Mouse (Mus musculus) CH12.LX (cell line): ENCODE results near the gene Bbof1. TPM values are rescaled to one million over a fixed set of nuclear protein-coding genes. Genes with fewer than 3 reads are reported as not detected.

Experiments used
- DNase-seq: peaks from one replicate; pipeline ENCODE4 v3.0.0-alpha.2; 2013; ENCODE audit errors: extremely low read depth
- H3K27ac ChIP-seq: 2 replicates; pipeline ENCODE4 v1.5.1; 2012; ENCODE audit warnings: low read depth, mild to moderate bottlenecking, control low read depth, moderate library complexity; ENCODE audit not compliant: insufficient read depth
- H3K27me3 ChIP-seq: replicated peaks from 2 replicates; pipeline ENCODE3; 2012; ENCODE audit warnings: inconsistent platforms
- H3K36me3 ChIP-seq, 2 experiments: replicated peaks in 1 of 2; 2 replicates each; pipeline versions ENCODE3 to v1.6.1; 2012; ENCODE audit warnings: inconsistent platforms in 1 of 2, low read length in 1 of 2, mild to moderate bottlenecking in 1 of 2, mixed read lengths in 1 of 2, moderate library complexity in 1 of 2; ENCODE audit not compliant: control insufficient read depth in 1 of 2, insufficient read depth in 1 of 2
- H3K4me1 ChIP-seq, 2 experiments: 2 replicates each; pipeline ENCODE4 v1.6.1; 2012; ENCODE audit warnings: inconsistent platforms in 1 of 2, moderate library complexity in 1 of 2; ENCODE audit not compliant: insufficient read depth in 2 of 2, control insufficient read depth in 1 of 2
- H3K4me2 ChIP-seq: 2 replicates; pipeline ENCODE4 v1.6.1; 2012; ENCODE audit warnings: low read depth, mild to moderate bottlenecking, control low read depth; ENCODE audit not compliant: poor library complexity, insufficient read depth, severe bottlenecking
- H3K4me3 ChIP-seq, 3 experiments: fragments of 150-350 bp in 1 of 3; sonication (generic) in 1 of 3; replicated peaks in 1 of 3; 2 replicates each; pipeline versions ENCODE3 to v1.5.1; 2011 to 2012; ENCODE audit warnings: low read depth in 2 of 3, low read length in 2 of 3, mild to moderate bottlenecking in 2 of 3, moderate library complexity in 2 of 3, control low read depth in 1 of 3, improper control_type of control experiment in 1 of 3, inconsistent platforms in 1 of 3, mixed read lengths in 1 of 3; ENCODE audit not compliant: poor library complexity in 1 of 3
- H3K79me2 ChIP-seq: replicated peaks from 2 replicates; pipeline ENCODE4 v1.6.1; 2012; ENCODE audit warnings: mild to moderate bottlenecking, moderate library complexity; ENCODE audit not compliant: control insufficient read depth, poor library complexity, insufficient read depth, severe bottlenecking; ENCODE audit errors: extremely low read depth
- H3K9ac ChIP-seq: 2 replicates; pipeline ENCODE4 v1.6.1; 2012; ENCODE audit warnings: low read depth, mild to moderate bottlenecking, control low read depth, moderate library complexity; ENCODE audit not compliant: insufficient read depth
- H3K9me3 ChIP-seq: replicated peaks from 2 replicates; pipeline ENCODE3; 2012; ENCODE audit warnings: low read length, inconsistent platforms, mixed read lengths
- BHLHE40 ChIP-seq: IDR thresholded peaks from 2 replicates; pipeline ENCODE4 v1.6.1; 2011; ENCODE audit warnings: mild to moderate bottlenecking, low read depth, low read length, improper control_type of control experiment
- CHD1 ChIP-seq: IDR thresholded peaks from 2 replicates; pipeline ENCODE4 v1.6.1; 2012; ENCODE audit warnings: low read depth, low read length, improper control_type of control experiment, inconsistent platforms
- CHD2 ChIP-seq: IDR thresholded peaks from 2 replicates; pipeline ENCODE4 v1.6.1; 2011; ENCODE audit warnings: low read length, improper control_type of control experiment
- ELF1 ChIP-seq: IDR thresholded peaks from 2 replicates; pipeline ENCODE4 v1.6.1; 2014; ENCODE audit warnings: low read depth, mild to moderate bottlenecking, inconsistent platforms, low read length, improper control_type of control experiment
- EP300 ChIP-seq: IDR thresholded peaks from 2 replicates; pipeline ENCODE4 v1.6.1; 2011; ENCODE audit warnings: low read length, improper control_type of control experiment
- ETS1 ChIP-seq: conservative IDR thresholded peaks from 2 replicates; pipeline ENCODE4 v1.6.1; 2012; ENCODE audit warnings: low read depth, mild to moderate bottlenecking, inconsistent platforms, low read length, improper control_type of control experiment, moderate library complexity
- GABPA ChIP-seq: IDR thresholded peaks from 2 replicates; pipeline ENCODE4 v1.6.1; 2012; ENCODE audit warnings: low read depth, low read length, improper control_type of control experiment, inconsistent platforms; ENCODE audit not compliant: insufficient replicate concordance
- HCFC1 ChIP-seq: IDR thresholded peaks from 2 replicates; pipeline ENCODE4 v1.6.1; 2012; ENCODE audit warnings: low read depth, mild to moderate bottlenecking, inconsistent platforms, low read length, improper control_type of control experiment
- IRF4 ChIP-seq: IDR thresholded peaks from 2 replicates; pipeline ENCODE4 v1.6.1; 2014; ENCODE audit warnings: low read depth, mild to moderate bottlenecking, inconsistent platforms, low read length, improper control_type of control experiment
- JUN ChIP-seq: IDR thresholded peaks from 2 replicates; pipeline ENCODE4 v1.6.1; 2011; ENCODE audit warnings: low read depth, mild to moderate bottlenecking, low read length, improper control_type of control experiment, moderate library complexity; ENCODE audit not compliant: insufficient read depth
- JUND ChIP-seq: conservative IDR thresholded peaks from 2 replicates; pipeline ENCODE4 v1.6.1; 2011; ENCODE audit warnings: low read depth, low read length, improper control_type of control experiment
- KAT2A ChIP-seq: IDR thresholded peaks from 2 replicates; pipeline ENCODE4 v1.6.1; 2012; ENCODE audit warnings: low read length, improper control_type of control experiment, inconsistent platforms; ENCODE audit not compliant: insufficient replicate concordance
- MAFK ChIP-seq: IDR thresholded peaks from 2 replicates; pipeline ENCODE4 v1.6.1; 2011; ENCODE audit warnings: low read length, improper control_type of control experiment; ENCODE audit not compliant: insufficient replicate concordance
- MAX ChIP-seq: IDR thresholded peaks from 2 replicates; pipeline ENCODE4 v1.6.1; 2011; ENCODE audit warnings: low read length, improper control_type of control experiment
- MAZ ChIP-seq: IDR thresholded peaks from 2 replicates; pipeline ENCODE4 v1.6.1; 2012; ENCODE audit warnings: low read depth, mild to moderate bottlenecking, inconsistent platforms, low read length, improper control_type of control experiment, moderate library complexity
- MEF2A ChIP-seq: IDR thresholded peaks from 2 replicates; pipeline ENCODE4 v1.6.1; 2014; ENCODE audit warnings: low read depth, mild to moderate bottlenecking, inconsistent platforms, low read length, improper control_type of control experiment, borderline replicate concordance
- MXI1 ChIP-seq: IDR thresholded peaks from 2 replicates; pipeline ENCODE4 v1.6.1; 2011; ENCODE audit warnings: mild to moderate bottlenecking, low read depth, low read length, improper control_type of control experiment
- MYC ChIP-seq: IDR thresholded peaks from 2 replicates; pipeline ENCODE4 v1.6.1; 2011; ENCODE audit warnings: low read depth, mild to moderate bottlenecking, improper control_type of control experiment, low read length
- NELFE ChIP-seq: IDR thresholded peaks from 2 replicates; pipeline ENCODE4 v1.6.1; 2011; ENCODE audit warnings: low read depth, low read length, improper control_type of control experiment
- NRF1 ChIP-seq: IDR thresholded peaks from 2 replicates; pipeline ENCODE4 v1.6.1; 2014; ENCODE audit warnings: low read depth, mild to moderate bottlenecking, inconsistent platforms, low read length, improper control_type of control experiment, moderate library complexity
- PAX5 ChIP-seq: IDR thresholded peaks from 2 replicates; pipeline ENCODE4 v1.6.1; 2012; ENCODE audit warnings: low read length, inconsistent platforms, mixed read lengths
- POLR2A ChIP-seq: IDR thresholded peaks from 2 replicates; pipeline ENCODE4 v1.6.1; 2011; ENCODE audit warnings: low read depth, mild to moderate bottlenecking, improper control_type of control experiment, low read length
- POLR2AphosphoS2 ChIP-seq: IDR thresholded peaks from 2 replicates; pipeline ENCODE4 v1.6.1; 2011; ENCODE audit warnings: low read depth, low read length, improper control_type of control experiment
- RCOR1 ChIP-seq: conservative IDR thresholded peaks from 2 replicates; pipeline ENCODE4 v1.6.1; 2012; ENCODE audit warnings: low read depth, mild to moderate bottlenecking, inconsistent platforms, low read length, improper control_type of control experiment
- SIN3A ChIP-seq: IDR thresholded peaks from 2 replicates; pipeline ENCODE4 v1.6.1; 2012; ENCODE audit warnings: low read length, improper control_type of control experiment, inconsistent platforms
- SMC3 ChIP-seq: IDR thresholded peaks from 2 replicates; pipeline ENCODE4 v1.6.1; 2011; ENCODE audit warnings: low read depth, low read length, improper control_type of control experiment
- TBP ChIP-seq: conservative IDR thresholded peaks from 2 replicates; pipeline ENCODE4 v1.6.1; 2011; ENCODE audit warnings: low read depth, low read length, improper control_type of control experiment
- TCF12 ChIP-seq: IDR thresholded peaks from 2 replicates; pipeline ENCODE4 v1.6.1; 2014; ENCODE audit warnings: low read depth, mild to moderate bottlenecking, inconsistent platforms, low read length, improper control_type of control experiment
- USF1 ChIP-seq: IDR thresholded peaks from 2 replicates; pipeline ENCODE4 v1.6.1; 2014; ENCODE audit warnings: low read depth, mild to moderate bottlenecking, inconsistent platforms, low read length, improper control_type of control experiment
- ZC3H11A ChIP-seq: IDR thresholded peaks from 2 replicates; pipeline ENCODE4 v1.6.1; 2012; ENCODE audit warnings: low read depth, mild to moderate bottlenecking, inconsistent platforms, low read length, improper control_type of control experiment
- ZKSCAN1 ChIP-seq: IDR thresholded peaks from 2 replicates; pipeline ENCODE4 v1.6.1; 2012; ENCODE audit warnings: low read depth, inconsistent platforms, low read length, improper control_type of control experiment, borderline replicate concordance
- ZMIZ1 ChIP-seq: IDR thresholded peaks from 2 replicates; pipeline ENCODE4 v1.6.1; 2012; ENCODE audit warnings: low read depth, mild to moderate bottlenecking, inconsistent platforms, low read length, improper control_type of control experiment
- ZNF384 ChIP-seq: IDR thresholded peaks from 2 replicates; pipeline ENCODE4 v1.6.1; 2012; ENCODE audit warnings: low read depth, low read length, improper control_type of control experiment, inconsistent platforms
- dilution Hi-C: fragments of 300-500 bp; cut with MboI; formaldehyde crosslinking; loops from 2 replicates; pipeline ENCODE4 v1.14.3; 2020; ENCODE audit warnings: low sequenced_read_pairs; ENCODE audit not compliant: extremely low pct_unique_long_range_greater_than_20kb, extremely low pct_ligation_motif_present
- in situ Hi-C: fragments of 300-500 bp; cut with MboI; formaldehyde crosslinking; loops from 3 replicates; pipeline ENCODE4 v1.14.3; 2019; ENCODE audit warnings: low sequenced_read_pairs, low pct_ligation_motif_present, low pct_unique_long_range_greater_than_20kb, mixed read lengths
- polyA plus RNA-seq: library from polyadenylated mRNA; unstranded; fragments of >175 nt; gene quantifications from 2 replicates; pipeline ENCODE4 v1.2.1, GENCODE M21; 2012; ENCODE audit warnings: low read depth; ENCODE audit not compliant: insufficient read length
- total RNA-seq, 2 experiments: library from RNA; depleted of rRNA; stranded (reverse); fragments of 300-350 nt in 1 of 2; fragments of >200 nt in 1 of 2; gene quantifications; 2 replicates each; pipeline ENCODE4 v1.2.3; 2012 to 2014

Gene Bbof1
- 0.29 and 0.34 TPM in 2 replicates for total RNA-seq (2012; rRNA removed)
- total RNA-seq (2014; rRNA removed) = 0.24 and 0.46 TPM in 2 replicates
- polyA plus RNA-seq = 0.20 and 0.41 TPM in 2 replicates

GRCm38 (mm10) chr12:84408819-84409507, at the start of gene Bbof1, which contains the start of gene Entpd5:
Bbof1 (plus strand) TSS chr12:84409071.
Entpd5 (minus strand) TSS chr12:84409029.
- peak within 1 kb of the TSS; percentile 55 to 71 (median 67) for H3K4me3 ChIP-seq
- H3K79me2 ChIP-seq = no peaks in the 10 kb centered on the region
- H3K27ac ChIP-seq = no peak within 1 kb of the TSS
- DNase-seq = peak; percentile 61
- no peak for TF ChIP-seq KAT2A
- no peak for TF ChIP-seq TCF12
- no peak for TF ChIP-seq GABPA
- TF ChIP-seq PAX5 = no peak
- TF ChIP-seq MAFK = no peak
- 0 out of 2 replicates have a peak, but pooled peaks have one; percentile 17 for TF ChIP-seq ELF1
- TF ChIP-seq SIN3A = peak; percentile 76
- peak; percentile 44; the same call in 1 of the 2 replicates for TF ChIP-seq NELFE
- peak; percentile 78 for TF ChIP-seq BHLHE40
- TF ChIP-seq SMC3 = no peak
- no peak for TF ChIP-seq HCFC1
- TF ChIP-seq MEF2A = no peak
- TF ChIP-seq POLR2AphosphoS2 = no peak
- TF ChIP-seq MAX = peak; percentile 46; the same call in 1 of the 2 replicates
- TF ChIP-seq ZNF384 = no peak
- peak; percentile 87 for TF ChIP-seq NRF1
- TF ChIP-seq USF1 = no peak
- peak; percentile 91 for TF ChIP-seq MXI1
- no peak for TF ChIP-seq ETS1
- TF ChIP-seq MAZ = no peak
- TF ChIP-seq CHD1 = no peak
- no peak for TF ChIP-seq EP300
- no peak for TF ChIP-seq ZKSCAN1
- no peak for TF ChIP-seq ZMIZ1
- TF ChIP-seq TBP = no peak
- TF ChIP-seq IRF4 = 0 out of 2 replicates have a peak, but pooled peaks have one; percentile 3
- no peak for TF ChIP-seq CHD2
- TF ChIP-seq MYC = no peak
- TF ChIP-seq POLR2A = peak; percentile 53; the same call in 1 of the 2 replicates
- no peak for TF ChIP-seq JUN
- TF ChIP-seq RCOR1 = no peak
- TF ChIP-seq JUND = no peak
- no peak for TF ChIP-seq ZC3H11A
- TF ChIP-seq, all 38 proteins: peak for 9
- Histone ChIP-seq H3K36me3 (no peaks in the 10 kb centered on the region), H3K9me3 (peaks cover 2% of the 10 kb centered on the region), H3K27me3 (peaks cover 16% of the 10 kb centered on the region), H3K9ac (peak within 1 kb of the TSS; percentile 36), H3K4me1 (peaks cover 0 to 9% of the 10 kb centered on the region in 2 experiments; a peak in 2 of 4 replicates), H3K4me2 (peak within 1 kb of the TSS; percentile 91)
- in situ Hi-C loops (no loop called here), dilution Hi-C loops (no loop called here)
